Mouse (Mus musculus): ENCODE data around the gene Map3k12.

Map3k12 gene

GRCm38 (mm10) chr15:102459381-102459780 lies 57.5 kb downstream of the Map3k12 start:
- H3K9me3 ChIP-seq (ENCODE audit: low read length), result no peaks in the 10 kb centered on the region
- TF ChIP-seq CTCF (conservative IDR thresholded peaks at IDR 0.05; ENCODE audit: low read length) (no peak), NANOG (IDR thresholded peaks at IDR 0.05; ENCODE audit: borderline replicate concordance, low read length) (no peak), POU5F1 (IDR thresholded peaks at IDR 0.05; ENCODE audit: borderline replicate concordance, low read length) (no peak)
- H3K36me3 ChIP-seq (ENCODE audit: insufficient read depth, low read length), result peaks cover 27% of the 10 kb centered on the region
- peaks cover 67% of the 10 kb centered on the region for H3K4me1 ChIP-seq (replicated peaks; ENCODE audit: low read depth, low read length)
- H3K4me3 ChIP-seq (replicated peaks; ENCODE audit: low read length), result peak overlapping the region; percentile 80
- H3K27me3 ChIP-seq (ENCODE audit: insufficient read depth, low read length), result no peaks in the 10 kb centered on the region

GRCm38 (mm10) chr15:102458904-102459317 lies 58.0 kb downstream of the Map3k12 start, which contains the start of gene Prr13:
Gene Prr13, plus strand, starts transcription at chr15:102459028.
- peaks cover 70% of the 10 kb centered on the region for H3K4me1 ChIP-seq (replicated peaks; ENCODE audit: low read depth, low read length)
- H3K9me3 ChIP-seq (ENCODE audit: low read length), result no peaks in the 10 kb centered on the region
- TF ChIP-seq NANOG (IDR thresholded peaks at IDR 0.05; ENCODE audit: borderline replicate concordance, low read length) (0 out of 2 replicates have a peak, but pooled peaks have one; percentile 13), CTCF (conservative IDR thresholded peaks at IDR 0.05; ENCODE audit: low read length) (peak; percentile 35), POU5F1 (IDR thresholded peaks at IDR 0.05; ENCODE audit: borderline replicate concordance, low read length) (no peak)
- no peaks in the 10 kb centered on the region for H3K27me3 ChIP-seq (ENCODE audit: insufficient read depth, low read length)
- peaks cover 27% of the 10 kb centered on the region for H3K36me3 ChIP-seq (ENCODE audit: insufficient read depth, low read length)
- peak within 1 kb of the TSS; percentile 80 for H3K4me3 ChIP-seq (replicated peaks; ENCODE audit: low read length)

DNA sequence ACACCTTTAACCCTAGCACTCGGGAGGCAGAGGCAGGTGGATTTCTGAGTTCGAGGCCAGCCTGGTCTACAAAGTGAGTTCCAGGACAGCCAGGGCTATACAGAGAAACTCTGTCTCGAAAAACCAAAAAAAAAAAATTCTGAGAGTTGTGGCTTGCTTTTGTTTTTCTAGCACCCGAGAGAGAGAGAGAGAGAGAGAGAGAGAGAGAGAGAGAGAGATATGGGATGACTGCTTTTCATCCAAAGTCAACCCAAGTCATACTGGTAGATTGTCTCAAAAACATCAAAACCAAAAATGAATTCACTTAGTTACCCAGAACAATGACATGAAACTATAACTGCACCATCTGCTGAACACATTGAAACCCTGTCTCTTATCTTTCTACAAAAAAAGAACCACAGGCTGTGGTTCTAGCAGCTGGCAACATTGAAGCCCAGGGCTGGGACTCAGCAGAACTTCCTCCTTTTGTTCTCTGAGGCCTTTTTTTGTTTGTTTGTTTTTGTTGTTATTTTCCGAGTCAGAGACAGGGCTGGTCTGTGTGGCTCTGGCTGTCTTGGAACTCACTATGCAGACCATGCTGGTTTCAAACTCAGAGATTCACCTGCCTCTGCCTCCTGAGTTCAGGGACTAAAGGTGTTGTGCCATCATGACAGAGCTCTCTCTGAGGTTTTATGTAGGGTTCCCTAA lies 58.7 kb downstream of the Map3k12 start:
- H3K27me3 ChIP-seq (ENCODE audit: insufficient read depth, low read length), result no peaks in the 10 kb centered on the region

GRCm38 (mm10) chr15:102455993-102456392 lies 60.9 kb downstream of the Map3k12 start:
- Histone ChIP-seq H3K9me3 (ENCODE audit: low read length) (no peaks in the 10 kb centered on the region), H3K4me1 (replicated peaks; ENCODE audit: low read depth, low read length) (peaks cover 73% of the 10 kb centered on the region), H3K4me3 (replicated peaks; ENCODE audit: low read length) (no peak overlapping the region), H3K36me3 (ENCODE audit: insufficient read depth, low read length) (peaks cover 9% of the 10 kb centered on the region; the same call in 1 of the 2 replicates), H3K27me3 (ENCODE audit: insufficient read depth, low read length) (peaks cover 3% of the 10 kb centered on the region; the same call in 1 of the 2 replicates)
- peak; percentile 54 for TF ChIP-seq CTCF (conservative IDR thresholded peaks at IDR 0.05; ENCODE audit: low read length)
- no peak for TF ChIP-seq NANOG (IDR thresholded peaks at IDR 0.05; ENCODE audit: borderline replicate concordance, low read length)
- no peak for TF ChIP-seq POU5F1 (IDR thresholded peaks at IDR 0.05; ENCODE audit: borderline replicate concordance, low read length)

More for the DNA sequence above, 58.7 kb downstream of the Map3k12 start:
- Histone ChIP-seq H3K9me3 (ENCODE audit: low read length) (no peaks in the 10 kb centered on the region), H3K4me1 (replicated peaks; ENCODE audit: low read depth, low read length) (peaks cover 70% of the 10 kb centered on the region), H3K4me3 (replicated peaks; ENCODE audit: low read length) (peak overlapping the region; percentile 80; the same call in 1 of the 2 replicates), H3K36me3 (ENCODE audit: insufficient read depth, low read length) (peaks cover 24% of the 10 kb centered on the region)
- TF ChIP-seq CTCF (conservative IDR thresholded peaks at IDR 0.05; ENCODE audit: low read length) (no peak), POU5F1 (IDR thresholded peaks at IDR 0.05; ENCODE audit: borderline replicate concordance, low read length) (no peak), NANOG (IDR thresholded peaks at IDR 0.05; ENCODE audit: borderline replicate concordance, low read length) (no peak)

GRCm38 (mm10) chr15:102451666-102452430 lies 65.0 kb downstream of the Map3k12 start:
- TF ChIP-seq NANOG (IDR thresholded peaks at IDR 0.05; ENCODE audit: borderline replicate concordance, low read length), result no peak
- no peak for TF ChIP-seq CTCF (conservative IDR thresholded peaks at IDR 0.05; ENCODE audit: low read length)
- TF ChIP-seq POU5F1 (IDR thresholded peaks at IDR 0.05; ENCODE audit: borderline replicate concordance, low read length), result no peak
- Histone ChIP-seq H3K9me3 (ENCODE audit: low read length) (no peaks in the 10 kb centered on the region), H3K27me3 (ENCODE audit: insufficient read depth, low read length) (peaks cover 3% of the 10 kb centered on the region; the same call in 1 of the 2 replicates), H3K4me3 (replicated peaks; ENCODE audit: low read length) (peak overlapping the region; percentile 75), H3K4me1 (replicated peaks; ENCODE audit: low read depth, low read length) (peaks cover 56% of the 10 kb centered on the region), H3K36me3 (ENCODE audit: insufficient read depth, low read length) (peaks cover 7% of the 10 kb centered on the region; the same call in 1 of the 2 replicates)

DNA sequence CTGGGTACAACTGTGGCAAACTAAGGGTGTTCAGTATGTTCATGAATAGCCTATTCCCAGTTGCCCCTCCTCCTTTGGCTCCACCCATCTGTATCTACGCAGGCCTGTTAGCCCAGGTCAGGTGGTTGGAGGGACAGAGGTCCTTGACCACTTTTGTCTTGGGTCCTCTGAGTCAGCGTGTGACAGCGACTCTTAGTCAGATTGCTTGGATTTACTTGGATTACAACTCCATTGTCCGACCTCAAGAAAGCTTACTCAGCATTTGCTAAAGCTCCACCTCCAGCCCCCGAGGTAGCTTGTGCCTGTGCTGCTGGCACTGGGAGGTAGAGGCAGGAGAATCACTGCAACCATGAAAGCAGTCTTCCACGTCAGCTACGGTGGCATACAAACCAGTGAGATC lies 65.9 kb downstream of the Map3k12 start:
- Histone ChIP-seq H3K36me3 (ENCODE audit: insufficient read depth, low read length) (peaks cover 7% of the 10 kb centered on the region; the same call in 1 of the 2 replicates), H3K27me3 (ENCODE audit: insufficient read depth, low read length) (peaks cover 3% of the 10 kb centered on the region; the same call in 1 of the 2 replicates), H3K4me3 (replicated peaks; ENCODE audit: low read length) (peak overlapping the region; percentile 43; the same call in 1 of the 2 replicates), H3K4me1 (replicated peaks; ENCODE audit: low read depth, low read length) (peaks cover 59% of the 10 kb centered on the region), H3K9me3 (ENCODE audit: low read length) (no peaks in the 10 kb centered on the region)
- TF ChIP-seq POU5F1 (IDR thresholded peaks at IDR 0.05; ENCODE audit: borderline replicate concordance, low read length) (no peak), CTCF (conservative IDR thresholded peaks at IDR 0.05; ENCODE audit: low read length) (no peak), NANOG (IDR thresholded peaks at IDR 0.05; ENCODE audit: borderline replicate concordance, low read length) (no peak)

DNA sequence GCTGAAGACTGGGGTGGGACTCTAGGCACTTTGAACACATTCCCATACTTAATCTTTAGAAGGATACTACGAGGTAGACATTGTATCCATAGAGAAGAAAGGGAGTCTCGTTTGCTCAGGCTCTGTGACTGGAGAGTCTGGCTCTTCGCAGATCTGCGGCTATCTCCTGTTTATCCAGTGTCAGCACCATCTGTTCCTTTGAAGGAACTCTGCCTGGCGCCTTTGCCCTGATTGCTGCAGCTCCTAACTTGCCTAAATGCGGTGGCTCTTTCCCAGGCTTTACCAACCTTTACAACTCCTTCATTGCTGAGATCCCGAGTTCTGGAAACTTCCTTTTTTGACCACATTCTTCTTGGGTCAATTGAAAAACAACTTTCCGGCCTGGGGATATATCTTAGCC lies 67.5 kb downstream of the Map3k12 start:
- Histone ChIP-seq H3K4me1 (replicated peaks; ENCODE audit: low read depth, low read length) (peaks cover 68% of the 10 kb centered on the region), H3K9me3 (ENCODE audit: low read length) (no peaks in the 10 kb centered on the region), H3K36me3 (ENCODE audit: insufficient read depth, low read length) (peaks cover 7% of the 10 kb centered on the region; the same call in 1 of the 2 replicates), H3K4me3 (replicated peaks; ENCODE audit: low read length) (no peak overlapping the region), H3K27me3 (ENCODE audit: insufficient read depth, low read length) (peaks cover 8% of the 10 kb centered on the region)
- TF ChIP-seq CTCF (conservative IDR thresholded peaks at IDR 0.05; ENCODE audit: low read length) (no peak), POU5F1 (IDR thresholded peaks at IDR 0.05; ENCODE audit: borderline replicate concordance, low read length) (no peak), NANOG (IDR thresholded peaks at IDR 0.05; ENCODE audit: borderline replicate concordance, low read length) (no peak)

Data from E14TG2a.4 (cell line).